Comparison of ENCODE assay signal across 10 mouse cellular contexts in genomic region chr2:173608020-173608958, GRCm38 (mm10). TPM values are rescaled to one million over a fixed set of nuclear protein-coding genes. Genes with fewer than 3 reads are reported as not detected.
DNase-seq lines count a peak whose midpoint lies in the region; ATAC-seq lines count a peak whose summit lies in the region.
"Had no signal": no experiment of that assay in that cellular context is flagged by ENCODE, and none has a peak within 500 bp of the region (broad histone marks: within the 10 kb centered on the region; RNA-seq: fewer than 3 reads in every experiment).

No protein-coding gene starts in this region.

- no peak overlapping the region for H3K9ac ChIP-seq in limb, embryonic 15.5 days

- no peaks in the 10 kb centered on the region for H3K27me3 ChIP-seq in limb, embryonic 15.5 days

- no peaks in the 10 kb centered on the region for H3K9me3 ChIP-seq in limb, embryonic 15.5 days

- ATAC-seq in limb, embryonic 15.5 days (ENCODE audit: insufficient number of reproducible peaks, low FRiP score, low TSS enrichment, low read depth) = peak; percentile 89
- ATAC-seq: inflammation-experienced regulatory T-cells, adult 6 months had no signal

- 53% methylated on average over 10 of the region's 10 CpGs for WGBS in limb, embryonic 15.5 days

- DNase-seq in adrenal gland, adult 8-10 months = peak; percentile 32
- no peak for DNase-seq in adrenal gland, postnatal 4 days (ENCODE audit: low spot score in 2 of 2)
- peak; percentile 76 for DNase-seq in 3T3-L1 (ENCODE audit: low read depth, low spot score)
- DNase-seq in gastrocnemius, postnatal 25 days = peak; percentile 62
- DNase-seq in frontal cortex, postnatal 25 days (ENCODE audit: low spot score in 2 of 2) = no peak
- no peak for DNase-seq in kidney, adult 11 months
- no peak for DNase-seq in testis, postnatal 14 days (ENCODE audit: low spot score)
- DNase-seq: embryo, embryonic 11 days had no signal

- no peak overlapping the region for H3K4me3 ChIP-seq in limb, embryonic 15.5 days

- H3K4me2 ChIP-seq in limb, embryonic 15.5 days = no peak overlapping the region

- H3K4me1 ChIP-seq in limb, embryonic 15.5 days = peaks cover 18% of the 10 kb centered on the region

- peaks cover 32% of the 10 kb centered on the region for H3K36me3 ChIP-seq in limb, embryonic 15.5 days

- H3K27ac ChIP-seq in limb, embryonic 15.5 days = peak overlapping the region; percentile 78

RNA-seq across cellular contexts. Expression of gene Ankrd60, which starts 30.1 kb away (rescaled TPM):
- not detected for total RNA-seq in adrenal gland, adult 8-10 months (2022)
- total RNA-seq in adrenal gland, postnatal 4 days (2021) = not detected
- total RNA-seq in gastrocnemius, postnatal 25 days (2021) = not detected
- polyA plus RNA-seq in limb, embryonic 15.5 days (2015; fragmentation: Nextera tagmentation; extraction: Ambion mirVana) = not detected in 2 replicates
- polyA plus RNA-seq: inflammation-experienced regulatory T-cells, adult 6 months had no signal

RNA-seq across cellular contexts. Expression of gene Rab22a, which starts 51.3 kb away (rescaled TPM):
- 10 to 100 TPM; 33.4 to 44.1 (median 37.5) TPM for total RNA-seq in adrenal gland, adult 8-10 months (2022)
- total RNA-seq in adrenal gland, postnatal 4 days (2021) = 10 to 100 TPM; 34.6 to 35.0 TPM
- total RNA-seq in gastrocnemius, postnatal 25 days (2021) = 10 to 100 TPM; 21.0 to 21.8 TPM
- polyA plus RNA-seq in limb, embryonic 15.5 days (2015; fragmentation: Nextera tagmentation; extraction: Ambion mirVana) = 43.0 and 45.5 TPM in 2 replicates

Comparison
In these comparisons a context has a peak if more than half of its experiments do, and no peak if none do; other contexts are left out.
1. DNase-seq: peak in adrenal gland, adult 8-10 months (single experiment), 3T3-L1 (single experiment) and gastrocnemius, postnatal 25 days (single experiment); none in adrenal gland, postnatal 4 days (0 of 2), frontal cortex, postnatal 25 days (0 of 2), kidney, adult 11 months (single experiment) and testis, postnatal 14 days (single experiment).